Mouse (Mus musculus): ENCODE measurements at regions not wholly inside any gene's neighbourhood (a gene's known extent, or its start where the extent isn't known, plus 50 kb on each side); places are given as distances from the start of the nearest gene placed in this dataset.

GRCm38 (mm10) chr3:146341652-146342340 is 62.6 kb upstream of the Ssx2ip start:
- no peak for TF ChIP-seq CTCF (IDR thresholded peaks at IDR 0.05; ENCODE audit: low read depth, low read length)
- TF ChIP-seq POLR2A (IDR thresholded peaks at IDR 0.05; ENCODE audit: insufficient read depth, low read length): no peak
- no peak for TF ChIP-seq EP300 (IDR thresholded peaks at IDR 0.05; ENCODE audit: insufficient read depth, low read depth, low read length)

Measured in ES-Bruce4 (cell line).